Mouse (Mus musculus) cerebellum, adult 18-20 months (tissue): ENCODE results near the gene Kcnd3.

Experiments
- DNase-seq, 2 experiments: peaks; one replicate each; pipeline ENCODE4 v3.0.0; 2021

The Kcnd3 gene

GRCm38 (mm10) chr3:105457657-105458056, 5.5 kb downstream of the Kcnd3 start:
- peak in 1 of 2 experiments; percentile 46 for DNase-seq

DNA sequence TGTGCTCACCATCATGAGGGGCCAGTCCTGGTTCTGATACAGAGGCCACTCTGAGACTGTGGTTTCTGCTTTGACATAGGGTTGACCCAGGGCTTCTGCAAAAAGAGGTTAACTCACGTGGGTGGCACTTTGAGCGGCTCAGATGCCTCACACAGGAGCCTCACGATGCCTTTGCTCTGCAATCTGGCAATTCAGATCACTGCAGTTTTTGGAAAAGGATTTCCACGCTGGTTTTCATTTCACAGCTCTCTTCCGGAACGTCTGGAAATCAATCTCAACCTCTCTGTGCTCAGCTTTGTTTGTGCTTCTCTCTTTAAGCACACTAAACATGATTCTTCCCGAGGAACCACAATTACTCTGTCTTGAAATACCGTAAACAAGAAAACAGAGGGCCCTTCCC, 14.4 kb downstream of the Kcnd3 start:
- no peak for DNase-seq

GRCm38 (mm10) chr3:105472564-105472963, 20.4 kb downstream of the Kcnd3 start:
- DNase-seq, result no peak

- DNase-seq, result peak; percentile 94 to 95
These were observed 24.3 kb downstream of the Kcnd3 start for GRCm38 (mm10) chr3:105476408-105476807.

DNA sequence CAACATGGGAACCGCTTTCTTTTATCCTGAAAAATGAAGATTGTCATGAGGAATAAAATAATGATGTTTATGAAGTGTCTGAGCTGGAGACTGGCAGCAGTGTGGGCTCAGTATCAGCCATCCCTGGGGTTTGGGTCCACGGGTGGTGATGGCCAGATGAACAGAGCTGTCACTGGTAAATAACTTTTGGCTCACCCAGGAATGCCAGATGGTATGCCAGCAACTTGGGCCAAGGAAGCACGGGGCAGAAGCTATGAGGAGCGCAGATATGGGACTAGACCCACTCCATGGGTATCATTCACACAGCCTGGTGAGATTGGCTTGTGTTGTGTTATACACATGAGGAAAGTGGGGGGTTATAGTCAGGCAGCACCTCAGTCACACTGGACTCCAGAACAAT, 26.7 kb downstream of the Kcnd3 start:
- DNase-seq, result peak; percentile 74 to 82

GRCm38 (mm10) chr3:105481419-105481818, 29.3 kb downstream of the Kcnd3 start:
- DNase-seq, result no peak

DNA sequence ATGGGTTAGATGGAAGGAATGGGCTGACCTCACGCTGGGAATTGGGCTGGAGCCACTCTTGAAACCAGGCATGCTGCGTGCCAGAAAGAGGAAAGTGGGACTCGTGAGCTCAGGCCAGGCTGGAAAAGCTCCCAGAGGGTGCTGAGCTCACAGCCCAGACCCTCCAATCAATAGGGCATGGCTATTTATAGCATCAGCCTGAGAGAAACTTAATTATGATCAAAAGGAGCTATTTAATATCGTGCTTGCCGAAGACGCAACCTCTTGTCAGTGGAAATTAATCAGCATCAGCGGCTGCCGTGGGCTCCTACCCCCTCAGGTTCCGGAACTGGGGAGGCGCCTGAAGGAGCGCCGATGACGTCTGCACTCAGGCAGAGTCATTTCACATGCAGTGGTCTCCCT, 31.5 kb downstream of the Kcnd3 start:
- no peak for DNase-seq

GRCm38 (mm10) chr3:105487171-105487570, 35.0 kb downstream of the Kcnd3 start:
- no peak for DNase-seq

DNA sequence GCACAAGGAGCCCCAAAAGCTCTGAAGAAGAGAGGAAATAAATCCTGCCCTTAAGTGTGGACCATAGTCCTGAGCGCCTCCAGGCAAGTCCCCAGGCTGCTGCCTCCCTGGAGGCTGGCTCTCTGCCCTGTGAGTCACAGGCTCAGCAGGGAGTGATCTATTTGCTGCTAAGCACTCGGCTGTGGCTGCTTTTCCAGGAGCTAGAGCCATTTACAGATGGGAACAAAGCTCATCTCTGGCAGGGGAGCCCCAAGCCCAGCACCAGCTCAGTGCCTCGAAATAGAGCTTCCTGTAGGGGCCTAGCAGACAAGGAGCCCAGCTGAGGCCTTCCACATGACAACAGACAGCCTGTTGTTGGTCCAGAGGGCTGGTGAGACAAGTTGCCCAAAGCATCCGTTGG, 37.5 kb downstream of the Kcnd3 start:
- DNase-seq, result peak; percentile 77 to 82

GRCm38 (mm10) chr3:105494886-105495285, 42.8 kb downstream of the Kcnd3 start:
- DNase-seq, result no peak

- peak in 1 of 2 experiments; percentile 37 for DNase-seq
These were observed 44.1 kb downstream of the Kcnd3 start for GRCm38 (mm10) chr3:105496216-105496615.

DNA sequence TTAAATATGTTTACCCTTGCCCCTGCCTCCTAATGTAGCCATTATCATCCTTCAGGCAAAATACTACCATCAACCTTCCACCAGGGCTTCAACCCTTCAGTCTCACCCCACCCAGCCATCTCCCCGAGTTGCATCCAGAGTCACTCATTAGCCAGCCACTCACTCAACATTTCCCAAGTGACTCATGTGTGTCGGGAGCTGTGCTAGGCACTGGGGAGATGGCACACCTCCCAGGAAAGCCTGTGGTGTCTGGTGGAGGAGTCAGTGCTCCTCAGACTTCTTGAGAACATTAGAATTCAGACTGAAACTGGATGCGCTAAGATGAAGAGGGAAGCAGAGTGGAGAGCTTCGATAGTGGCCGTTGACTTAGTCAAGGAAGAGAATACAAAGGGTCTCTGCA, 44.8 kb downstream of the Kcnd3 start:
- no peak for DNase-seq

GRCm38 (mm10) chr3:105501071-105501470, 48.9 kb downstream of the Kcnd3 start:
- no peak for DNase-seq

GRCm38 (mm10) chr3:105504272-105504671, 52.1 kb downstream of the Kcnd3 start:
- no peak for DNase-seq

GRCm38 (mm10) chr3:105505161-105505872, 53.2 kb downstream of the Kcnd3 start:
- no peak for DNase-seq

GRCm38 (mm10) chr3:105505873-105506170, 53.7 kb downstream of the Kcnd3 start:
- DNase-seq, result no peak

GRCm38 (mm10) chr3:105506592-105506991, 54.5 kb downstream of the Kcnd3 start:
- no peak for DNase-seq

GRCm38 (mm10) chr3:105509321-105509720, 57.2 kb downstream of the Kcnd3 start:
- DNase-seq, result no peak

- no peak for DNase-seq
These were observed 59.7 kb downstream of the Kcnd3 start for GRCm38 (mm10) chr3:105511836-105512235.

GRCm38 (mm10) chr3:105514215-105514614, 62.1 kb downstream of the Kcnd3 start:
- no peak for DNase-seq

DNA sequence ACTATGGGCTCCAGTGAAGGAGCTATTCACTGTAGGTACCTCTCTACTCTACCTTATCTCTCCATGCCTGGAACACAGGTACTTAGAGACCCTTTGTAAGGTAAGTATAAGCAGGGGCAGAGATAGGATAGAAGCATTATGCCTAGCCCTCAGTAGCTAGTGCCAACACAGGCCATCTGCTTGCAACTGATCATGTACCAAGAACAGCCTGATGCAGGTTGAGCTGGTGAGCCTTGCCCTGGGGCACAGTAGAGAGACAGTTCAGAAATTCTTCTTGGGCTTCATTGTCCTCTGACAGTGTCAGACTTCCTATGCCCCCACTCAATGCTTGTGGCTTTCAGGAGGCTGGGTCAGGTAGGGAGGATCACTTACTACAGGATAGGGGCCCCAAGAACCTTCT, 62.9 kb downstream of the Kcnd3 start:
- peak; percentile 60 to 79 for DNase-seq

- no peak for DNase-seq
These were observed 63.5 kb downstream of the Kcnd3 start for GRCm38 (mm10) chr3:105515640-105516039.

- DNase-seq, result no peak
These were observed 68.3 kb downstream of the Kcnd3 start for GRCm38 (mm10) chr3:105520446-105520845.

- peak; percentile 85 to 93 for DNase-seq
These were observed 69.1 kb downstream of the Kcnd3 start for GRCm38 (mm10) chr3:105521178-105521631.

DNA sequence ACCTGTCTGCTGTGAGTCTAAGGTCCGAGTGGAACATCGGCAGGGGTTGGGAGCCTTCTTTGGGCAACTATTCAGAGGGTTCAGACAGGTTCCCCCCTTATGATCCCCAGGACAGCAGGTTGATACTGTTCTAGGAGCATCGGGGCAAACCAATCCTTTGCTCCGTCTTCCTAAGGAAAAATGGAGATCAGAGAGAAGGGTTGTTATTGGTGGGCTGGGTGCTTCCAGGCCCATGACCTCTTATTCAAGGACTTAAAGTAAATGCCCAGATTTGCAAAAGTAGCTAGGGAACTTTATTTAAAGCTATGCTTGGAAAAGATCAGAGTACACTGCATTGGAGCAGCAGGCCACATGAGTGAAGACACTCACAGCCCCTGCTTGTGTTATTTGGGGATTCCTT, 69.5 kb downstream of the Kcnd3 start:
- DNase-seq, result no peak
